Mouse (Mus musculus): ENCODE measurements at regions not wholly inside any gene's neighbourhood (a gene's known extent, or its start where the extent isn't known, plus 50 kb on each side); places are given as distances from the start of the nearest gene placed in this dataset.

- DNase-seq: no peak
- Histone ChIP-seq H3K36me3 (ENCODE audit: control insufficient read depth, insufficient read depth, low read length) (no peaks in the 10 kb centered on the region), H3K27ac (replicated peaks; ENCODE audit: low read depth, low read length) (no peak overlapping the region), H3K9ac (replicated peaks; ENCODE audit: low read length) (no peak overlapping the region), H3K9me3 (ENCODE audit: control insufficient read depth, low read length) (no peaks in the 10 kb centered on the region), H3K27me3 (ENCODE audit: control insufficient read depth, insufficient read depth, low read length) (no peaks in the 10 kb centered on the region), H3K4me1 (ENCODE audit: control insufficient read depth, insufficient read depth, low read length) (no peaks in the 10 kb centered on the region), H3K4me3 (replicated peaks; ENCODE audit: low read depth, low read length) (no peak overlapping the region), H3K4me2 (ENCODE audit: low read length) (no peak overlapping the region)
- ATAC-seq (ENCODE audit: low FRiP score, low TSS enrichment): no peak
- 75% methylated on average over 3 of the region's 3 CpGs for WGBS
These were observed 162.2 kb upstream of the Ndst3 start for GRCm38 (mm10) chr3:123852889-123853288.

GRCm38 (mm10) chr3:123873709-123874108, 183.1 kb upstream of the Ndst3 start:
- WGBS: 92% methylated on average over 2 of the region's 2 CpGs
- H3K27me3 ChIP-seq (ENCODE audit: control insufficient read depth, insufficient read depth, low read length): no peaks in the 10 kb centered on the region
- H3K4me1 ChIP-seq (ENCODE audit: control insufficient read depth, insufficient read depth, low read length): no peaks in the 10 kb centered on the region
- H3K9ac ChIP-seq (replicated peaks; ENCODE audit: low read length): no peak overlapping the region
- no peaks in the 10 kb centered on the region for H3K9me3 ChIP-seq (ENCODE audit: control insufficient read depth, low read length)
- H3K4me3 ChIP-seq (replicated peaks; ENCODE audit: low read depth, low read length): no peak overlapping the region
- no peak overlapping the region for H3K4me2 ChIP-seq (ENCODE audit: low read length)
- DNase-seq: no peak
- no peak for ATAC-seq (ENCODE audit: low FRiP score, low TSS enrichment)
- no peaks in the 10 kb centered on the region for H3K36me3 ChIP-seq (ENCODE audit: control insufficient read depth, insufficient read depth, low read length)
- no peak overlapping the region for H3K27ac ChIP-seq (replicated peaks; ENCODE audit: low read depth, low read length)

GRCm38 (mm10) chr3:123893691-123894090, 203.0 kb upstream of the Ndst3 start:
- H3K27ac ChIP-seq (replicated peaks; ENCODE audit: low read depth, low read length): no peak overlapping the region
- ATAC-seq (ENCODE audit: low FRiP score, low TSS enrichment): no peak

GRCm38 (mm10) chr3:123905928-123906721, 215.5 kb upstream of the Ndst3 start:
- Histone ChIP-seq H3K9me3 (ENCODE audit: control insufficient read depth, low read length) (no peaks in the 10 kb centered on the region), H3K4me3 (replicated peaks; ENCODE audit: low read depth, low read length) (no peak overlapping the region), H3K4me2 (ENCODE audit: low read length) (peak overlapping the region; percentile 15; the same call in 1 of the 2 replicates), H3K27me3 (ENCODE audit: control insufficient read depth, insufficient read depth, low read length) (no peaks in the 10 kb centered on the region), H3K4me1 (ENCODE audit: control insufficient read depth, insufficient read depth, low read length) (peaks cover 8% of the 10 kb centered on the region), H3K9ac (replicated peaks; ENCODE audit: low read length) (no peak overlapping the region), H3K36me3 (ENCODE audit: control insufficient read depth, insufficient read depth, low read length) (no peaks in the 10 kb centered on the region), H3K27ac (replicated peaks; ENCODE audit: low read depth, low read length) (peak overlapping the region; percentile 41; the same call in 1 of the 2 replicates)
- 6% methylated on average over 9 of the region's 9 CpGs for WGBS
- ATAC-seq (ENCODE audit: low FRiP score, low TSS enrichment): no peak
- DNase-seq: peak; percentile 53

More at GRCm38 (mm10) chr3:123893691-123894090, 203.0 kb upstream of the Ndst3 start:
- Histone ChIP-seq H3K9me3 (ENCODE audit: control insufficient read depth, low read length) (no peaks in the 10 kb centered on the region), H3K4me2 (ENCODE audit: low read length) (no peak overlapping the region), H3K27me3 (ENCODE audit: control insufficient read depth, insufficient read depth, low read length) (no peaks in the 10 kb centered on the region), H3K4me3 (replicated peaks; ENCODE audit: low read depth, low read length) (no peak overlapping the region), H3K36me3 (ENCODE audit: control insufficient read depth, insufficient read depth, low read length) (no peaks in the 10 kb centered on the region), H3K4me1 (ENCODE audit: control insufficient read depth, insufficient read depth, low read length) (no peaks in the 10 kb centered on the region), H3K9ac (replicated peaks; ENCODE audit: low read length) (no peak overlapping the region)
- DNase-seq: no peak
- WGBS: 14% methylated on average over 3 of the region's 3 CpGs

- no peak overlapping the region for H3K4me2 ChIP-seq (ENCODE audit: low read length)
- no peaks in the 10 kb centered on the region for H3K36me3 ChIP-seq (ENCODE audit: control insufficient read depth, insufficient read depth, low read length)
- 66% methylated on average over 3 of the region's 3 CpGs for WGBS
- DNase-seq (no peak), ATAC-seq (ENCODE audit: low FRiP score, low TSS enrichment) (no peak)
- H3K27me3 ChIP-seq (ENCODE audit: control insufficient read depth, insufficient read depth, low read length): no peaks in the 10 kb centered on the region
- no peaks in the 10 kb centered on the region for H3K4me1 ChIP-seq (ENCODE audit: control insufficient read depth, insufficient read depth, low read length)
- no peak overlapping the region for H3K27ac ChIP-seq (replicated peaks; ENCODE audit: low read depth, low read length)
- H3K4me3 ChIP-seq (replicated peaks; ENCODE audit: low read depth, low read length): no peak overlapping the region
- H3K9me3 ChIP-seq (ENCODE audit: control insufficient read depth, low read length): no peaks in the 10 kb centered on the region
- H3K9ac ChIP-seq (replicated peaks; ENCODE audit: low read length): no peak overlapping the region
These were observed 227.5 kb upstream of the Ndst3 start for GRCm38 (mm10) chr3:123918140-123918539.

- no peak for ATAC-seq (ENCODE audit: low FRiP score, low TSS enrichment)
- Histone ChIP-seq H3K27me3 (ENCODE audit: control insufficient read depth, insufficient read depth, low read length) (no peaks in the 10 kb centered on the region), H3K4me3 (replicated peaks; ENCODE audit: low read depth, low read length) (no peak overlapping the region), H3K9me3 (ENCODE audit: control insufficient read depth, low read length) (no peaks in the 10 kb centered on the region), H3K4me2 (ENCODE audit: low read length) (no peak overlapping the region), H3K4me1 (ENCODE audit: control insufficient read depth, insufficient read depth, low read length) (no peaks in the 10 kb centered on the region), H3K36me3 (ENCODE audit: control insufficient read depth, insufficient read depth, low read length) (no peaks in the 10 kb centered on the region), H3K9ac (replicated peaks; ENCODE audit: low read length) (no peak overlapping the region), H3K27ac (replicated peaks; ENCODE audit: low read depth, low read length) (no peak overlapping the region)
- no peak for DNase-seq
- WGBS: 83% methylated on average over 6 of the region's 6 CpGs
These were observed 261.5 kb upstream of the Ndst3 start for GRCm38 (mm10) chr3:123952121-123952520.

- no peak overlapping the region for H3K27ac ChIP-seq (replicated peaks; ENCODE audit: low read depth, low read length)
- no peak overlapping the region for H3K4me2 ChIP-seq (ENCODE audit: low read length)
- H3K27me3 ChIP-seq (ENCODE audit: control insufficient read depth, insufficient read depth, low read length): no peaks in the 10 kb centered on the region
- no peaks in the 10 kb centered on the region for H3K9me3 ChIP-seq (ENCODE audit: control insufficient read depth, low read length)
- H3K9ac ChIP-seq (replicated peaks; ENCODE audit: low read length): no peak overlapping the region
- no peaks in the 10 kb centered on the region for H3K4me1 ChIP-seq (ENCODE audit: control insufficient read depth, insufficient read depth, low read length)
- no peak overlapping the region for H3K4me3 ChIP-seq (replicated peaks; ENCODE audit: low read depth, low read length)
- no peaks in the 10 kb centered on the region for H3K36me3 ChIP-seq (ENCODE audit: control insufficient read depth, insufficient read depth, low read length)
- DNase-seq (no peak), ATAC-seq (ENCODE audit: low FRiP score, low TSS enrichment) (no peak)
- WGBS: 95% methylated on average over 3 of the region's 3 CpGs
These were observed 276.7 kb upstream of the Ndst3 start for GRCm38 (mm10) chr3:123967373-123967772.

- Histone ChIP-seq H3K9me3 (ENCODE audit: control insufficient read depth, low read length) (no peaks in the 10 kb centered on the region), H3K4me2 (ENCODE audit: low read length) (no peak overlapping the region), H3K36me3 (ENCODE audit: control insufficient read depth, insufficient read depth, low read length) (no peaks in the 10 kb centered on the region), H3K4me3 (replicated peaks; ENCODE audit: low read depth, low read length) (no peak overlapping the region), H3K27ac (replicated peaks; ENCODE audit: low read depth, low read length) (no peak overlapping the region), H3K27me3 (ENCODE audit: control insufficient read depth, insufficient read depth, low read length) (no peaks in the 10 kb centered on the region), H3K9ac (replicated peaks; ENCODE audit: low read length) (no peak overlapping the region), H3K4me1 (ENCODE audit: control insufficient read depth, insufficient read depth, low read length) (no peaks in the 10 kb centered on the region)
- no peak for ATAC-seq (ENCODE audit: low FRiP score, low TSS enrichment)
- 86% methylated on average over 3 of the region's 3 CpGs for WGBS
- DNase-seq: no peak
These were observed 281.7 kb upstream of the Ndst3 start for GRCm38 (mm10) chr3:123972367-123972766.

Measured in midbrain, embryonic 14.5 days (tissue).